Mouse (Mus musculus) liver, embryonic 14.5 days (tissue): ENCODE measurements at regions not wholly inside any gene's neighbourhood (a gene's known extent, or its start where the extent isn't known, plus 50 kb on each side); places are given as distances from the start of the nearest gene placed in this dataset.
"Not testable (repeated sequence)": the region's sequence is repeated elsewhere in the genome, so short reads cannot be mapped to it uniquely, and the experiment has no call there.

Source experiments
- CTCF ChIP-seq: IDR thresholded peaks from 2 replicates; pipeline ENCODE4 v1.5.1; 2016; ENCODE audit warnings: antibody characterized with exemption, low read depth, control low read depth
- EP300 ChIP-seq: IDR thresholded peaks from 2 replicates; pipeline ENCODE4 v1.6.1; 2016; ENCODE audit warnings: antibody characterized with exemption, low read depth

GRCm38 (mm10) chrX:50572191-50573095 is 144.1 kb upstream of the Olfr1324 start:
- TF ChIP-seq CTCF = peak; percentile 44
- not testable (repeated sequence) for TF ChIP-seq EP300
